Mouse (Mus musculus) cerebellum, adult 2 months (tissue): ENCODE data around the gene Capn15.

Experiments used
- CTCF ChIP-seq: fragments of 200-500 bp; IDR thresholded peaks from 2 replicates; pipeline ENCODE4 v1.5.1; 2011; ENCODE audit warnings: low read depth, mild to moderate bottlenecking, control low read depth, low read length, moderate library complexity, borderline replicate concordance; ENCODE audit not compliant: insufficient read depth
- POLR2A ChIP-seq: fragments of 200-500 bp; IDR thresholded peaks from 2 replicates; pipeline ENCODE4 v1.6.1; 2011; ENCODE audit warnings: low read length, control low read depth, borderline replicate concordance; ENCODE audit not compliant: insufficient read depth

DNA sequence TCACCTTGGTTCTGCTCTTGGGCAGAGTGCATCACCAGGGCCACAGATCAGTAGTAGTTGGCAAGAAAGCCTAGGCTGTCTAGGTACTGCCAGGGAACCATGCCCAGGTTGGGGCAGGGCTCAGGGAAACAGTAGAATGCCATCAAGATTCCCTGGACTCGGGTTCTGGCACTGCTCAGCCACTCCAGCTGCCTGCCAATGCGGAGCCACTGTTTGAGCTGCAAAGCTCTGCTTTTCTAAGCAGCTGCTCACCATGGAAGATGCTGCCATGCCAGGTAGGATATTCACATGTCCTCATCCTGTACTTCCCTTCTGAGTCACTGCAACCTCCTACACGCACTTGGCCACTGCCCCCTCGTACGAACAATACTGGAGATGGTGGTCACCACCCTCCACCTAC, 4.7 kb downstream of the Capn15 start:
- TF ChIP-seq CTCF (no peak), POLR2A (no peak)
